Mouse (Mus musculus): Measurements from ENCODE around the gene Scarb2. TPM values are rescaled to one million over a fixed set of nuclear protein-coding genes. Genes with fewer than 3 reads are reported as not detected.
"Not testable (repeated sequence)": the region's sequence is repeated elsewhere in the genome, so short reads cannot be mapped to it uniquely, and the experiment has no call there.

The Scarb2 gene
- total RNA-seq (2021), result 10 to 100 TPM; 75.9 to 87.0 TPM
- long read RNA-seq, experiment 1, full-length matches to known transcripts, result 15 of 16 reads
- long read RNA-seq, experiment 1, partial matches to known transcripts, result 0 of 16 reads
- long read RNA-seq, experiment 1, other reads (novel, unspliced or antisense), result 1 of 16 reads
- long read RNA-seq, experiment 2, full-length matches to known transcripts, result 41 of 49 reads
- long read RNA-seq, experiment 2, partial matches to known transcripts, result 3 of 49 reads
- long read RNA-seq, experiment 2, other reads (novel, unspliced or antisense), result 5 of 49 reads

DNA sequence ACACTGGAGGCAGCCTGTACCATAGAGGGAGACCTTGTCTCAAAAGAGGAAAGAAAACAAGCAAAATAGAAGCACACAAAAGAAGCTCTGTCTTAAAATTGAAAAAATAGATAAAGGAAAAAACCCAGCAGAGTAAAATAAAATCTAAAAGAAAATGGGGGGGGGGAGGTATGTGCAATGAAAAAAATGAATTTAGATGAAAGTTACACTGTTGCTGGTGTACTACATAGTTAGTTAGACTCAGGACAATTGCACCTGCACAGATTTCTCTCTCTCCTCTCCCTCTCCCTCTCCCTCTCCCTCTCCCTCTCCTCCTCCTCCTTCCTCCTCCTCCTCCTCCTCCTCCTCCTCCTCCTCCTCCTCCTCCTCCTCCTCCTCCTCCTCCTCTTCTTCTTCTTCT, at the start of gene Scarb2:
Gene Scarb2 (minus strand): TSS at position 101 of the 400 bp plus-strand sequence.
- no peak for DNase-seq (ENCODE audit: low spot score in 2 of 2)

DNA sequence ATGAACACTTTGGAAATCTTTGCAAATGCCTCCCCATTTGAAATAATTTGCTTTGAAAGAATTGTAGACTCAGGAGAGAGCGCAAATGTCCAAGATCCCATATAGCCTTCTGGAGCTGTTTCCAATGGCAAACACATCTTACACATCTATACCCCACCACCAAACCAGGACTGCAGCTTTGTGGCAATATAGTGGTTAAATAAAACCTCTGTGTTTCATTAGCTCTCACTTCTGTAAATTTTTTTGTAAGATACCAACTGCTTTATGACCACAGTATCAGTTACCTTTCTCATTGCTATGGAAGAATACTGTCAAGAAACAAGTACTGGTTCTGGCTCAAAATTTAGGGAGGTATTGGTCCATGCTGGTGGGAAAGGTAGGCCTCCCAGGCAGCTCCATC, 49.3 kb upstream of the Scarb2 start:
- no peak for DNase-seq (ENCODE audit: low spot score in 2 of 2)

DNA sequence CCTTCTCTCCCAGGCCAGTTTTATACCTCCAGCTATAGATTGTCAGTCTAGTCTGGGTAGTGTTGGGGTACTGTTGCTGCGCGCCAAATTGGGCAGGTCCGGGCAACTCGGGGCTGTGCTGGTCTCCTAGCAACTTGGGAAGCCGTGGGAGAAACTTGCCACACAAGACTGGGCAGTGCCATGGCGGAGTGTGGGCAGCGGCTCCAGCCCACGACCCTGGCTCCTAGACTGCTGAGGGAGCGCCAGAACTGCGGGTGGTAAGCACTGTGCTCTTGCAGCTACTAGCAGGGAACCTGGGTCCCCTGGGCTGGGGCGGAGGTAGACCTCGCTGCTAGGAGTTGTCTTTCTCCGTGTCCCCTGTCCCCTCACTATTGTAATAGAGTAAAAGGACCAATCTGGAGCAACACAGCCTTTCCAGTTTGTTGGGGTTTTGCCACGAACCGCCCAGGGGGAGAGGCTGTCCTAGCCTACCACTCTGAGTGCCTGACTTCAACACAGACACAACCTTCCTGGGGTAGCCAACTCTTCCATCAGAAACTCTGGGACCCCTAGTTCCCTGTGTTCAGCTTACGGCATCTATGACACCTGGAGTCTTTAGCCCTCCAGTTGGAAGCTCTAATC, 48.4 kb upstream of the Scarb2 start, which contains the start of gene Fam47e:
Gene Fam47e (plus strand): TSS at position 179 of the 621 bp plus-strand sequence.
- DNase-seq (ENCODE audit: low spot score in 2 of 2), result no peak

DNA sequence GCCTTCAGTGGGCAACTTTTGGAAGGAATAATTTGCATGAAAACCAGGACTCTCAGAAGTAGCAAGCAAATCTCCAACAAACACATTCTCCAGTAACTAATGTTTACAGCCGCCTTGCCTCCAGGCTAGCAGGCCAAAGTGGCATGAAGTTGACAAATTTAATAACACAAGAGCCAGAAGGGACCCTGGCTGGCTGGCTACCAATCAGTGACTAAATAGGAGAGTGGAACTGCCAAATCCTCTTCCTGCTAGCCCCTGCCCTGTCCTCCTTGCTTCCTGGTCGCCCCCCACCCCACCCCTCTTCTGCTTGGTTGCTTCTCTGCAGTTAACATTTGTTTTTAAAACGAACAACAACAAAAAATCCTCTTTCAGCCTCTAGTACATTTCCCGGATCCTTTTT, 47.8 kb upstream of the Scarb2 start:
- DNase-seq (ENCODE audit: low spot score in 2 of 2), result no peak

DNA sequence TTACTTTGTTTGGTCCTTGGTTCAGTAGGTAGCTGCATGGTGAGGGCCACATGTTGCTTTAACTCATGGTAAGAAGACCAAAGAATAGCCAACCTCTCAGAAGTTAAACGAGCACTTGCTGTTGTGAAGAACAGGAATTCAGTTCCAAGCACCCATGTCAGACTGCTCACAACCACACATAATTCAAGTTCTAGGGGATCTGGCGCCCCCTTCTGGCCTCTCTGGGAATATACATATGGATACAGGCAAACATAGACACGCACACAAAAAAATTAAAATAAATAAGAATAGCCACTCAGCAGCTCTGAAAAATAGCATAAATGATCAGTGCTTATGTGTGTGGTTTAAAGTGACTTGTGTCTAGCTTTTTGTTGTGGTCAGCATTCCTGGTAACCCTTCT, 47.3 kb upstream of the Scarb2 start:
- DNase-seq (ENCODE audit: low spot score in 2 of 2), result no peak

DNA sequence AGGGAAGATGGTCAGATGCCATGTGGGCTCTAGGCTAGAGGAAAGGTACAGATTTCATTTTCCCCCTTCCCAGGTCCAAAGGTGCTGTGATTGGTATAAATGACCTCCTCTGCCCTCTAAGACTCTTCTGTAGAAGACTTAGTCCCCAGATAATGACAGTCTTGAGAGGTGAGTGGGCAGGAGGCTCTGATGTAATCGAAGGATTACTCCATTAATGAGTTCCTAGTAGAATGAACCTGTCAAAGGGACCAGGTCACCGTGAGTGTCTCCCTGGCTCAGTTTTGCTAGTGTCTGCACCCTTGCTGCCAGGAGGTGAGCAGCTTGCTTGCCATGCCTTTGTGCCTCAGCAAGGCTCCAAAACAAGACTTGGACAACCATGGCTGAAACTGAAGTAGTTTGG, 46.0 kb upstream of the Scarb2 start:
- no peak for DNase-seq (ENCODE audit: low spot score in 2 of 2)

DNA sequence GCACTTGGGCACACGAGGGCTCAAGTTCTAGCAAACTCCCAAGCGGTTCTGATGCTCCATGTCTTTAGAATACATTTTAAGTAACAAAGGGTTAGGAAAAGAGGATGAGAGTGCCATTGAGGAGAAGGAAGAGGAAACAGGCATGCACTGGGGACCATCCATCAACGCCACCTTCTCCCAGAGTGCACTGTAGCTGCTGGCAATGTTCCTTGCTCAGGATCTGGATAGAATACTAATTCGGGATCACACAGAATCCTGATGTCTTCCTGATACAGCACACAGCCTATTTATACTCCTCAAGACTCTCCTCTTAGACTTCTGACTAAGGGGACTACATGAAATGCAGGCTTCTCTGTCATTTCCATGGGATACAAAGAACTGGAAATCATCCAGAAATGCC, 33.1 kb upstream of the Scarb2 start:
- DNase-seq (ENCODE audit: low spot score in 2 of 2), result no peak

DNA sequence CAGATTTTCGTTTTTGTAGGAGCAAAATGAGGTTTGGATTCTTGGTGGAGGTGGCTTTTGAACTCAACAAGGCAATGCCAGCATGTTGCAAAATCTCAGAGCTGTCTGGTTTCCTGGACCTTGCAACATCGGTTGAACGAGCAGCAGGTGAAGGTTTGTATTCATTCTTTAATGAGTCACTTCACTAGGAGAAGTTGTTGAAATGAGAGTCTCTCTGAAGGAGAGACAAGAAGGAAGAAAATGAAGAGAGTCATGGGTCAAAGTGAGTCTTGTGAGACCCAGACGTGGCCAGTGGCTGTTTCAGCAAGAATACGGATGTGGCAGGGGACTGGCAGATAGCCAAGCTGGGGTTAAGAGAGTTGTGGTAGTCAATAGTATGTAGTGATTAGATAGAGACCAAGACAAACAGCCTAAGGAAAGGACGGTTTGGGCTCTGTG, 18.2 kb upstream of the Scarb2 start:
- DNase-seq (ENCODE audit: low spot score in 2 of 2), result no peak

DNA sequence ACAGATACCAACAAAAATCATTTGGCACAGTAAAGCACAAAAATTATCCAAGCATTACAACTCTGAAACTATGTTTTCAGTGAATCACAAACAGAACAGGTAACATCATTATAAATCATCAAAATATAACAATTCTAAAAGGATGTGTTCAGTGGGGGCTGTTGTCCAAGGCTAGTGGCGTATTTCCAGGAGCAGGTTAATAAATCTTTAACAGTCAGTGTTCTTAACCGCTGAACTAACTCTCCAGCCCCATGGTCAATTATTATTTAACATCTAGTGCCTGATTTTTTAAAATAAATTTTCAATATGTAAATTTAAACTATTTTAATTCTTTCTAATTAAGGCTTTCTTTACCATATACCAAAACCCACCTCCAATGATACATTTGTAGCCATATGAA, 14.5 kb upstream of the Scarb2 start:
- not testable (repeated sequence) for DNase-seq (ENCODE audit: low spot score in 2 of 2)

DNA sequence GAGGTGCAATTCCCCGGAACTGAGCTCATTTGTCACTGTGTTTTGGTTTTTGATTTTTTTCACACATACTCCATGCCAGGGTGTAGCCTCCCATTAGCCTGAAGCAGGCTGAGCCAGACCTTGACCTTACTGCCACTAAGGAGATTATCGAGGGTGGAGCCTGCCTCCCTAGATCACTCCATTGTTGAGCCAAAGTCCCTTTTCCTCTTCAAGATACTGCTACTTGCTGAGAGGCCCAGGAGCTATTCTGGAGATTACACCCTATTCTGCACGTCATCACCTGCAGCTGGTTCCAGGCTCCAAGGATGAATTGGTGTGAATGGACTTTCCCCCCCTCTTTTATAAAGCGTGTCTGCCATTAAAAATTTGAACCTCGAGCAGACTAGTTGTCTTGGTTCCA, 5.4 kb upstream of the Scarb2 start:
- DNase-seq (ENCODE audit: low spot score in 2 of 2), result no peak

DNA sequence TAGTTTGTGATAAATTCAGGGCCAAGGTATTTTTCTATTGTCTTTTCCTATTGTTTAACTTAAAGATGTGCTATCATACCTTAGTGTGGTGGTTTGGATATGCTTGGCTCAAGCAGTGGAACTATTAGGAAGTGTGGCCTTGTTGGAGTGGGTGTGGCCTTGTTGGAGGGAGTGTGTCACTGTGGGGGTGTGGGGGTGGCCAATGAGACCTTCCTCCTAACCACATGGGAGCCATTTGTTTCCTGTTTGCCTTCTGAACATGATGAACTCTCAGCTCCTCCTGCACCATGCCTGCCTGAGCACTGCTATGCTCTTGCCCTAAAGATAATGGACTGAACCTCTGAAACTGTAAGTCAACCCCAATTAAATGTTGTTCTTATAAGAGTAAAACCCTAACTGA, 4.6 kb upstream of the Scarb2 start:
- no peak for DNase-seq (ENCODE audit: low spot score in 2 of 2)

DNA sequence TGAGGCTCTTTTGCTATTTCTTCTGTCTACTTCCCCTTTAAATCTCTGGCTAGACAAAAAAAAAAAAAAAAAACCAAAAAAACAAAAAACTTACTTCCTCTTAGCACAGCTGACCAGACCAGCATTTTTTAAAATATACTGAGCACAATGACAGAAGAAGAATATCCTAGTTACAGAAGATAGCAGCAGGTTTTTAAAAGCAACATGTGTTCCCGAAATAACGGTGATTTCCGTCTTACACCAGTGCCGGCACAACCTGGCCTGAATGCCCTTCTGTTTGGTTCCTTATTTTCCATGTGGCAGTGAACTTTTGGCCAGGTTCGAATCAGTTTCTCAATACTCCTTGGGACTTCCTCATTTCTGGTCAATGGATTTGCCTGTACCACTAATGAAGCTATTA, 2.2 kb upstream of the Scarb2 start:
- DNase-seq (ENCODE audit: low spot score in 2 of 2), result no peak

DNA sequence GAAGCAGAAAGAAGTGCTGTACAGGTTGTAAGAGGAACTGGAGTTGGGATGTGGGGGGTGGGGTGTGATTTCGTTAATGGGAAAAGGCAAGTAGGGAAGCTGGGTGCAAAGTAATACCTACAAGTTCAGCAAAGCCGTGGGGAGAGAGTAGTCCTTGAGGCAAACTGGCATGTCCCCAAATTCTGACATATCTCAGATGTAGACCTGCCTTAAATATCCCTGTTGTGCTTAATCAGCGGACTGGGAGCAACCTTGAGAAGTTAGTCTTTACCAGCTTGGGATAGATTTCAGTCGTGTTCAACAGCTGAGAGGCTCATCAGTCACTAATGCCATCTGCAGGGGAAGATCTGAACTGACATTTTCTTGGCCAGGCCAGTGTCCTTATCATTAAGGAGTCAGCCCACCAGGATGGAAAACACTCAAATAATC, 318 bp downstream of the Scarb2 start:
- no peak for DNase-seq (ENCODE audit: low spot score in 2 of 2)

DNA sequence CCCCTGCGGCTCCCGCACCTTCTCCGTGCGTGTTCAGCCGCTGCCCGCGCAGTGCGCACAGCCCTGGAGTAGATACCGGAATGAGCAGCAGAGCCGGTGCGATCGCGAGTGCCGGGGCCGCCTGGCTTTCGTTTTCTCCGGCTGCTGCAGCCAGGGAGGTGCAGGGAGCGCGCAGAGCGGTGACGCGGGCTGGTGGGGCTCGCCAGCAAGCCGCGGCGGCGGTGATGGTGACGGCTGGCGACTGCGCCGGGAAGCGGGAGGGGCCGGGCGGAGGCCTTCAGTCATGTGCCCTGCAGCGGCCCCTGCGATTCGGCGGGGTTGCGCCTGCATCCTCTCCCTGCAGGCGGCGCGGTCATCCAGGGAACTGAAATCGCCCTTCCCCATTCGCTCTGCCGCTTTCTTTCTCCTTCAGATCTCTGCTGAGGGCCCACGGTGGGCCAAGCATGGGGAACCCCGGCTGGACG, 1.2 kb downstream of the Scarb2 start:
- DNase-seq (ENCODE audit: low spot score in 2 of 2), result peak; percentile 88 to 89

DNA sequence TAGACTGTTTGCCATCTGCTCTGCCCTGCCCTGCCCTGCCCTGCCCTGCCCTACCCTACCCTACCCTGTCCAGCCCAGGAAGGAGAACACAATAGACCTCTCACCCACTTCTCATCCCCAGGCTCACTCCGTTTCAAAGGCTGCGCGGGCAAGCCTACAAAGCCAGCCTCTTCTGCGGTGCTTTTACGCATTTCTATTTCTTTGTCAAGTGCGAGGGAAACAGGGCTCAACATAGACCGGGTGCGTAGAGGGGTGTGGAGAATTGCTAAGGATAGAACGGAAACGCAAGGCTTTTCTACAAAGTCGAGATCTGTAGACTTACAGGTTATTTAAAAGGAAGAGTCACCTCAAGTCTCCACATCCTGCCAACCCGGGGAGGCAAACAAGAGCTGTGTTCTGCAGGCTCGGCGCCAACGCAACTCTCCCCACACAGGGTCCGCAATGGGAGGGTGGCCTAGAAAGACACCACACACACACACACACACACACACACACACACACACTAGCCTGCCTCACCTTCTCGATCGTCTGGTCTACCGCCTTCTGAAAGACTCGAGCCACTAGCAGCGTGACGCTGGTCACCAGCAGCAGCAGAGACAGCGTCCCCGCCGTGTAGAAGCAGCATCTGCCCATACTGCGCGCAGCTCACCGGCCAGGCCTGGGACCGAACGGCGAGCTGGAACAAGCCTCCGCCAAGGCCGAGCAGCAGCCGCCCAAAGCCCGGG, 1.8 kb downstream of the Scarb2 start:
- no peak for DNase-seq (ENCODE audit: low spot score in 2 of 2)

DNA sequence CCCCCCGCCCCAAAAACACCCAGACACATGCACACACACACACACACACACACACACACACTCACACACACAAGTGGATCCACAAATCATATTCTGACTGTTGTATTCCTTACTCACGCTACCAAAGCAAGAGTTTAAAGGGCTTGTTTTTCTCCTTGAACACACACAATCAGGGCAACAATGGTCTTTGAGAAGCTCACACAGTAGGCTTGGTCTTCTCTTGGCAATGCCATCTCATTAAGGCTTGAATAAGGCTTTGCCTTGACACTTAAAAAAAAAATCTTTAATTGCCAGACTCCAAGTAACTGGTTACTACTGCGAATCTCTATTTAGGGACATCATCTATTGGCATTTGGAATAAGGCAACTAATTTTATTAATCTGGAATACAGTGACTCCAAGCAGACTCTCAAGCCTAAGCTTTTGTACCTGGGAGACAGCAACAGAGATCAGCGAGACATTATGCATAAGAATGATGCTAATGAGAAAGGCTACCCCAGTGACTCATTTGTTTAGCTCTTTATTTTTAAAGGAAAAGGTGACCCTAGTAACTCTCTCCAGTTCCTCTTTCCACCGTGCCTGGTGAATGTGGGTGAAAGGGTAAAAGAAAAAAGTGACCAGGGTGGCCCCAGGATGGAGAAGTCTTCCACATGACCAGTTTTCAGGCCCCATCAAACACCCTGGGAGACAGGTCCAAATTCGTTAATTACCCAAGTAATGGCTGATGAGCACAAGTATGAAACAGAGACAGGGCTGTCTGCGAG, 2.6 kb downstream of the Scarb2 start:
- no peak for DNase-seq (ENCODE audit: low spot score in 2 of 2)

DNA sequence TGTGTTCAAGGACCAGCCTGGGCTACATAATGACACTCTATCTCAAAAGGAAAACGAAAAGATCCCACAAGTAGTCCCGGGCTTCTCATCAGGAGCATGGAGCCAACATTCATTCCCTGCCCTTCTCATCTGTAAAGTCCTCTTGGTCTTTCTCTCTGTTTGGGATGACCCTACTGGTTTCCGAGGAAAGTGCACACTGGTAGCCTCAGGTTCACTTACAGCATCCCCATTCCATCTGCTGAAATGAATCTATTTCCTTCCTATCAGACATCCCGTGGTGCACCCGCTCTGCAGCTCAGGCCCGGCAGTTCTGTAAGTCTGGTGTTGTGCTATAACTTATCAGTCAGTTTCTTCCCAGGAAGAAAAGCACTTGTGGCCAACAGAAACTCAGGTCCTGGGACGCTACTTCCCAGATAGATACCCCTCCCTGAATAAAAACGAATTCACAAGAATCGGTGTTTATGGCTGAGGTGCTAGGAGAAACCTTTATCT, 3.2 kb downstream of the Scarb2 start:
- no peak for DNase-seq (ENCODE audit: low spot score in 2 of 2)

DNA sequence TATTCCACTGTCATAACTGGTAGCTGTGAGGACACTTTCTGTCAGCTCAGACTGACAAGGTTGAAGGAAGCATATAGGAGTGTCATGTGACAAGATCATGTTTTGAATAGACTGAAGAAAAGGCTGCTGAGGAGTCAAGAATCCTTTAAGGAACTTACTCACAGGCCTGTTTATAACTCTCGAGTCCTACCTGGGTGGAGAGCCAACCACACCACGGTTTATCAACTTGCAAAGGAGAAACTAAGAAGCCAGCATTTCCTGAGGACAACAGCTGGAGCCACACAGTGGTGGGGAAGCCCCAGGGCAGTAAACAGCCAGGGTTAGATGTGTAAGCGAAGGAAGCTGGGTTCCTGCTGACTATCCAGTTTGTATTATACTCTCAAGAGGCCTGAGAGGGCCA, 7.3 kb downstream of the Scarb2 start:
- DNase-seq (ENCODE audit: low spot score in 2 of 2), result no peak

DNA sequence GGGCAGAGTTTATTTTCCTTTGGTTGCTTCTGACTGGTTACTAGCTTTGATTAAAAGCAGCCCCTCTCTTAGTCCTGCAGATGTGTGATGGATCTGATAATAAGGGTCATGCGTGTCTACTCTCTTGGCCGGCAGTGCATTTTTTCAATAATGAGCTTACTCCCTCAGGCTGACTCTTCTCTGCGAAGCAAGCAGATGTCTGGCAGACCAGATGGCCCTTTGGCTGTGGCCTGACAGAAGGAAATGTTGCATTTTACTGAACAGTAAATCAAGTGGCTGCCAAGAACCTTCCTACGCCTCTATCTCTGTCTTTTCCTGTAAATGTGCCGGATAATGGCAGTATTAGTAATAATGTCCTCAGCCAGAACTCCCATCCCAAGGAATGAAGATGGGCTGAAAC, 8.0 kb downstream of the Scarb2 start:
- DNase-seq (ENCODE audit: low spot score in 2 of 2), result no peak

DNA sequence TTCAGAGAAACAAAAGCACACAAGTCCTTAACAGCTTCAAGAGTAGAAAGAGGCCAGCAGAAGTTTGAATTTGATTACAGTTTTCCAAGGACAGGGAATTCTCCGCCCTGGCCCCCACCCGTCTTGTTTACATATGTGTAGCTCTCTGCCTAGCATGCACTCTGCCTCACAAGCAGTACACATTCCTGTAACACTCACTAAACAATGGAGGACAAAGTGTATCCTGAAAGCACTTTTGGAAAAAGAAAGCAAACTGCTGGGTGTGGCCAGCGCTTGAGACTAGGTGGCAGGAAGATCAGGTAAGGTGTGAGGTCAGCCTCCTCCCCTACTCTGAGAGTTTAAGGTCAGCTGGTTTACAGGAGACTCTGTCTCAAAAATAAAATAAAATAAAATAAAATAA, 8.4 kb downstream of the Scarb2 start:
- DNase-seq (ENCODE audit: low spot score in 2 of 2), result no peak

DNA sequence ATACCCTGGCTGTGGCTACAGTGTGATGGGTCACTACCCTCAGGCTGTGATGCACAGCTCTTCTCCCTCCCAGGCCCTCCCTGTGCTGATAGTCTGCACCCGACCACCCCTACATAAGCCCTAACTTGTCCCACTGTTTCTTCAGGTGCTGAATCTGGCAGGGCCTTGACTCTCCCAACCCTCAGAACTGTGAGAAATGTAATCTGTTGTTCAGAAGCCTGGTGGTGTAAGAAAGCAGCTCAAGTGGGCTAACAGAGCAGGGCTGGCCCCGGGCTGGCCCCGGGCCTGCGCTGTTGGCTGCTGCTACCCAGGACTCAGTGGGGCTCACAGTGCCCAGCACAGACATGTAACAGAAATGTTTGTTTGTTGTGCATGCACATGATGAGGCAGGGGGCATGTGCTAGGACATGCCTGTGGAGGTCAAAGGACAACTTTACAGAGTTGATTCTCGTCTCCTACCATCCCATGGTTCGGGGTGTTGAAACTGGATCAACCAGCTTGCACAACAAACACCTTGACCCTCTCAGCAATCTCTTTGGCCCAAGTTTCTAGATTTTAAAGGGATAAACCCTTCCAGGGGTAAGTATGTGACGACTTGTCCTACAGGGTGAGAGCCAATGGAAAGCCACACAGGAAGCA, 10.7 kb downstream of the Scarb2 start:
- DNase-seq (ENCODE audit: low spot score in 2 of 2), result no peak

Data from adrenal gland, postnatal 4 days (tissue).